Mouse (Mus musculus) ovary, postnatal 10 days (tissue): ENCODE data around the gene Ttll3.

Source experiments
- DNase-seq: peaks from one replicate; pipeline ENCODE4 v3.0.0; 2022; ENCODE audit warnings: low spot score

The Ttll3 gene

DNA sequence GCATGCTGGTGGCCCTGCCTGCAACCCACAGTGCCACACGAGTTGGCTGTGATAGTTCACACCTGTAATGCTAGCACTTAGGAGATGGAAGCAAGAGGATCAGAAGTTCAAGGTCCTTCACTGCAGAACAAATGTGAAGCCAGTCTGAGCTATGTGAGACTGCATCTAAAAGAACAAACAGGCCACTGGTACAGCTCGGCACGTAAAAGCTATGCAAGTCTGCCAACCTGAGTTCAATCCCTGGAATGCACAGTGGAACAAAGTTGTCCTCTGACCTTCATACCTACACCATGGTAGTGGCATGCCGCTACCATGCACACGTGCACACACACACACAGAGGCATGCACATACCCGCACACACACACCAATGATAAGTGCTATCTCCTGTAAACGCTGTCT lies 35.1 kb downstream of the Ttll3 start:
- no peak for DNase-seq

DNA sequence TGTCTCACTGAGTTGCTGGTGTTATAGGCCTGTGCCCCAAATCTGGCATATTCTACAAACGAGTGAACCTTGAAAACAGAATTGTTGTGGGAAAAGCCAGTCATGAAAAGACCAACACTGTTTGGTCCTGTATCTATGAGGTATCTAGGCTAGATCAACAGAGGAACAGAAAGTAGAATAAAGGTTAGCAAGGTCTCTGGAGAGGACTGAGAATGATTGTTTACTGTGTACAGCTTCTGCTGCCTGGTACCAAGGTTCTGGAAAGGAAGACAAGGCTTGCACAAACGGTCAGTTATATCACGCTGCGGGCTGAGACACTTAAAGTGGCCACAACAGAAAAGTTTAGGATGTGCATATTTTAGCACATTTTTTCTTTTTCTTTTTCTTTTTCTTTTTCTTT lies 37.6 kb downstream of the Ttll3 start:
- DNase-seq: no peak

DNA sequence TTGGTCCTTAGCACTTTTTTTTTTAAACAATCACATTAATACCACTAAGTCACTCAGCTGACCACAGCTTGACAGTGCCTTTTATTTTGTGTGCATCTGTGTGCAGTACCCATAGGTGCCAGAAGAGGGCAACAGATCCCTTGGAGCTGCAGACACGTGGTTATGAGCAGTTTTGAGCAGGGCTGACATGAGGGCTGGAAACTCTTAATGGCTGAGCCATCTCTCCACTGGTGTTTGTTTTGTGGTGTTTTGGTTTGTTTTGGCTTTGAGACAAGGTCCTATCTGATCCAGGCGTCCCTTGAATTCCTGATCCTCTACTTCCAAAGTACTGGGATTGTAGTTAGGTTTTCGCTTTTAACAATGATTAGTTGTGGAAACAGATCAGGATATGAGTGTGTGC lies 38.3 kb downstream of the Ttll3 start:
- DNase-seq: no peak

DNA sequence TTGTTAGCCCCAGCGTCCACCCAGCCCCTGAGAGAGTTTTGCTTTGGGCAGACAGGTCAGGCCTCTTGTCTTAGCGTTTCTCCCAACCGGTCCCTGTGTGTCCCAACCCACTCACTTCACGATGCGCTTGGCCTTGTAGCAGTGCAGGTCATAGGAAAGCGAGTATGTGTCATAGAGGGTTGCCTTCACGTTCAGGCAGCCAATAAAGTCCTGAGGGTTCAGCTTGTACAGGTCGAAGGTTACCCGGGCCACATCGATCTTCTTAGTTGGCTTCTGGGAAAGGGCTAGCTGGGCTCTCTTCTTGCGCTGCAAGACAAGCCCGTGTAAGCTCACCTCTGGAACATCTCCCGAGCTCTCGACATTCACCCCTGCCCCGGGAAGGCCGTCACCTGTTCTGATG lies 38.9 kb downstream of the Ttll3 start:
- DNase-seq: no peak

DNA sequence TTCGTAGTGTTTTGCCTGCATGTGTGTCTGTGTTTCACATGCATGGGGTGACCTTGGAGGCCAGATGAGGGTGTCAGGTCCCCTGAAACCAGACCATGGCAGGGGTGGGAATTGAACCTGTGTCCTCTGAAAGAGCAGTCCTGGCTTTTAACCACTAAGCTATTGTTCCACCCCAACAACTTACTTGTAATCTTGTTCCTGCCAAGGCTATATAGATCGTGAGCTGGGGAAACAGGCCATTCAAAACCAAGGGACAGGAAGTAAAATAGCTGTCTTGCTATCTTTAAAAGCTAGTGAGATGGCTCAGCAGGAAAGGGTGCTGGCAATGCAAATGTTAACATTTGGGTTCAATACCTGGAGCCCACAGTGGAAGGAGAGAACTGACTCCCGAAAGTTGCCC lies 40.9 kb downstream of the Ttll3 start:
- no peak for DNase-seq

DNA sequence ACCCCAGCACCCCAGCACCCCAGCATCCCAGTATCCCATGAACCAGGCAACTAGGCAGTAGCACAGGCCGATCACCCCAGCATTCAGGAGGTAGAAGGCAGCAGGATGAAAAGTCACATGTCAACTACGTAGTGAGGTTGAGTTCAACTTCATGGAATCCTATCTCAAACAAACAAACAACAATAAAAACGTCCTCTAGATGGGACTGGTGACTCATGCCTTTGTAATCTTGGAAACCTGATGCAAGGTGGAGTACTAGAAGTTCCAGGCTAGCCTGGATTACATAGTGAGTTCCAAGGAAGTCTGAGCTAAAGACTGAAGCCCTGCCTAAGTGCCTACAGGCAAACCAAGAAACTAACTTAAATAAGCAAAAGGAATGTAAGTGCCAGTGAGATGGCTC lies 41.8 kb downstream of the Ttll3 start:
- DNase-seq: no peak

DNA sequence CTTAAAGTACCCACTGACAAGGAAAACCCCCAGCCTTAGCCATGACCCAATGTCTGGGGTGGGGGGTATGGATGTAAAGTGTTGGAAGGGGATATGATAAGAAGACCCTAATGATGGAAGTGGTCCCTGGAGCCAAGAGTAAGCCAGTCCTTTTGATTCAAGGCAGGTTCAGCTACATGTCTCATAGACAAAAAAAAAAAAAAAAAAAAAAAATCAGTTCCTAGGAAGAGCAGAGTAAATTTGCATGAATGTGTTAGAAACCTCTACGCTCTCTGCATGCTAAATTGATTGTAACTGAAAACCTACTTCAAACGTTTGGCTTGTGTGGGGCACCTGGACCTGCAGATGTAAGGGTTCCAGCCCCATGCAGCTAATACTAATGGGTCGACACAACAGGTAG lies 42.7 kb downstream of the Ttll3 start:
- no peak for DNase-seq

DNA sequence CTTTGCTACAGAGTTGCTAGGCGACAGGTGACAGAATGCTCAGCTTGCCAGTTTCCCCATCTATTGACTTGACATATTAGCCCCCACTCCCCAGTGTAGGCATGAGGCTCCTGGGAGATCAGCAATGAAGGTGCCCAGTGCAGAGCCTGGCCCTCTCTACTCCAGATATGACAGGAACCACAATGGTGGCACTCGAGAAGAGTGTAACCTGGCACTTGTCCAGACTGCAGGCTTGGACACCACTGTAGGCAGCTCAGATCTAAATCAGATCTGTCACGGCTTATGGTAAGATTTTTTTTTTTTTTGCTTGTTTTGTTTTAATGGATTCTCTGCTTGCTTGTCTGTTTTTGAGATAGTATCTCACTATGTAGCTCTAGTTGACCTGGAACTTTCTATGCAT lies 44.6 kb downstream of the Ttll3 start:
- no peak for DNase-seq

DNA sequence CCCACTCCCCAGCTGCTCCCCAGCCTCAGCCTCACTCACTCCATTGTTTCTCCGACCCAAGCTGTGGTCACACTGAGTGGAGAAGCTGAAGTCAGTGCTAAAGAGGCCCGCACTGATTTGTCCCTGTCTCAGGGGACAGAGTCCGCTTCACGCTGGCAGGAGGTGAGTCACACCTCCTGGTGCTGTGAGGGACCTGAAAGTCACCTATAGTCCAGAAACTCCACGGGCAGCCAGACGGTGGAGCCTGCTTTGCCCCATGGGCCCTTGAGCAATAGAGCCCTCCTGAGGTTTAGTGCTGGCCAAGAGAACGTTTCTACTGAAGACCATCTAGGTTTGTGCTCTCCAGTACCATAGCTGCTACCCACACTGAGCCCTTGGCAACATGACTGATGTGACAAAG lies 45.6 kb downstream of the Ttll3 start:
- no peak for DNase-seq

DNA sequence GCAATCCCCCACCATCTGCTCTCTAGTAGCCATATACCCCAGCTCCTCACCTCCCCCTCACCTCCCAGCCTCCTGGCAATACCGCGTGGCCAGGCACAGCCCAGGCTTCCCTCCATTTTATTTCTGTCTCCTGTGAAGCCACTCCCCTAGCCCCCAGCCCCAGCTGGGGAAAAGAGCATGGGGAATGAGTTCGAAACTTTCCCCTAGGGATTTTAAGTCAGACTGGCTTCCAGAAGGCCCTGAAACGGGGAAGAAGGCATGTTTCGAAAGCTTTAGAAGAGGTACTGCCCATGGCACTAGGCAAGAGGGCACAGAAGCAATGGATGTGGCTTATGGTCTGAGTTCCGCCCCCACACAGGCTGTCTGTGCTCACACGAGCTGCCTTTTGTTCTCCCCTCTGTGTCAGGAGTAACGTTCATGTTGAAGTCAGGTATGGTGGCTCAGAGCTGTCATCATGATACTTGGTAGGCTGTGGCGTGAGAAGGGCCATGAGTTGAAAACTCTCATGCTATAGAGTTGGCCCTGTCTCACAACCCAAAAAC lies 46.7 kb downstream of the Ttll3 start, which contains the start of gene Cidec:
Gene Cidec, minus strand, starts transcription at position 97 of the 542 bp plus-strand sequence.
- no peak for DNase-seq

DNA sequence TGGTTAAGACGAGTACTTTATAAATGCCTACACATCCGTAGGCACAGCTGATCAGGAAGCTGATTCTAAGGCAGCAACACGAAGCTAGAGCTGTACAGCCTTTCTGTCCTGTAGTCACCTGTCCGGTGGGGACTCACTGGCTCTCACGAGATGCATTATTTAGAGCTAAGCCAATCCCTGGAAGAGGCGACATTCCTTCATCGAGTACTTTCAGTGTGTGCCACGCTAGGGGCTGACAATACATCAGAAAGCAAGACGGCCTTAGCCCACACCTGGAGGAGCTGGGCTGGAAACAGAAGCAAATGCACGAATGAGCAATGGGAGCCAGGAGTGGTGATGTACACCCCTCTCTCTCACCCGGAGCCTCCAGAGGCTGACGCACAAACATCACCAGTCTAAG lies 48.1 kb downstream of the Ttll3 start:
- DNase-seq: no peak

DNA sequence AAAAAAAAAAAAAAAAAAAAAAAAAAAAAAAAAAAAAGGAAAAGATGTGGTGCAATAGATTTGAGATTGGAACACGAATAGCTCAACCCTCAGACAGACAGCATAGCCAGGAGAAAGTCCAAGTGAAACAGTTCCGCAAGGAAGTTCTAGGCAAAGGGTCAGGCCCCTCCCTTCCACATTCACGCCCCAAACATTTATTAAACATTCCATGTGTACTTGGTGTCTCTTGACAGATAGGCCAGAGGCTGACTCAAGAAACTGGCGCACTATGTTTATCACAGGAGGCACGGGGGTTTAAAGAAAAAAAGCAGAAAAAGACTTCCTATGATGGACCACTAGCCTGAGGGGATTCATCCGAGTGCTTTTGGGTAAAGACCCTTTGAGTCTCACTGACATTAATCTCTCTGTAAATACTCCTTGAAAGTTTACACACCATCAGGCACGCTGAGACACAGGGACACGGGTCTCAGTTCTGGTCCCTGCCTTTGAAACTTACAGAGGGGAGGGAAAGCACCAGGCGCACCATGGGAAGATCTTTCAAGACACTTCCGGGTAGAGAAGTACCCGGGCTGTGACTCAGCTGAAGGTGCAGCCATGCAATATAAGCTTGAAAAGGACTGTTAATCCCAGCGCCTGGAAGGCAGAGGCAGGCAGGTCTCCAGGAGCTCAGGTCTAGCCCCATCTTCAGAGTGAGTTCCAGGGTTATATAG lies 49.8 kb downstream of the Ttll3 start:
- DNase-seq: no peak

DNA sequence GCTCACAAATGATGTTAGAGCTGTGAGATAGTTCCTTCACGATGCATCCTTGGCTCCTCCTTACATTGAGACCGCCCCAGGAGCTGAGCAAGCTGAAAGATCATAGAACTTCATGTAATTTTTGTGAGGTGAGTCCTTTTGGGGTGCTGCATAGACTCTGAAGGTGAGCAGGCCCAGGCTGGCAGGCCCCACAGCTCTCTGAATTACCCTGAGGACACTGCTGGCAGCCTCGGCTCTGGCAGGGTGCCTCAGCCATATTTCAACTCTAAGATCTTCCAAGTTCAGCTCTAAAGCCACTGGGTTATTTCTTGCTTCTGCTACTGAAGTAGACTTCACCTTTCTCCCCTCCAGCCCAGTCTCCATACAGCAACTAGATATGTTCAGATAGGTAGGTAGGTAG lies 51.6 kb downstream of the Ttll3 start:
- DNase-seq: no peak

DNA sequence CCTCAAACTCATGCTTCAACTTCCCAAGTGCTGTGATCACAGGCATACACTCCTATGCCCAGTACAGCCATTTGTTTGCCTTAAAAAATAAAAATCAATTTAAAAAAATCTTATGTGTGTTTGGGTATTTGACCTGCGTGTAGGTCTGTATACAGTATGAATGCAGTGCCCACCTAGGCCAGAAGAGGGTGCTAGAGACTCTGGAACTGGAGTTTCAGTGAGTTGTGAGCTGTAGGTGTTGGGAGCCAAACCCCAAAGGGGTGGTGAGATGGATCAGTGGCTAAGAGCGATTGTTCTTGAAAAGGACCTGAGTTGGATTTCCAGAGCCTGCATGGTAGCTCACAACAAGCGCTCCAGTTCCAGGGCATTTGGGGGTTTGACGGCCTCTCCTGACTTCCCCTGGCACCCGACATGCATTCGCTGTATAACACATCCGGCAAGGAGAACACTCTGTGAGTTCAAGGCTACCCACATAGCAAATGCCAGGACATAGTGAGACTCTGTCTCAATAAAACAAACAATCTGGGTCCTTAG lies 52.2 kb downstream of the Ttll3 start:
- no peak for DNase-seq

DNA sequence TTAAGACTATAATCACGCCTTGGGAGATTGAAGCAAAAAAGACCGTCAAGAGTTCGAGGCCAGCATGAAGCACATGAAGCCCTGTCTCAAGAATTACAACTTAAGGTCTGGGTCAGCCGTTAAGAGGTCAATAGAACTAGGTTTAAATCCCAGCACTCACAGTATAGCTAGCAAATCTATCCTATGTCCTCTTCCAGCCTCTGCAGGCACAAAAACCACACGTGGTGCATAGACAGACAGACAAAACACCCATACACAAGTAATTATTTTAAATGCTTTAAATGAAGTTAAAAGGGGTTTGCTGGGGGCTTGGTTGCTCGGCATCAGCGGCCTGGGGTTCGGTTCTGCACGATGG lies 53.0 kb downstream of the Ttll3 start:
- no peak for DNase-seq

DNA sequence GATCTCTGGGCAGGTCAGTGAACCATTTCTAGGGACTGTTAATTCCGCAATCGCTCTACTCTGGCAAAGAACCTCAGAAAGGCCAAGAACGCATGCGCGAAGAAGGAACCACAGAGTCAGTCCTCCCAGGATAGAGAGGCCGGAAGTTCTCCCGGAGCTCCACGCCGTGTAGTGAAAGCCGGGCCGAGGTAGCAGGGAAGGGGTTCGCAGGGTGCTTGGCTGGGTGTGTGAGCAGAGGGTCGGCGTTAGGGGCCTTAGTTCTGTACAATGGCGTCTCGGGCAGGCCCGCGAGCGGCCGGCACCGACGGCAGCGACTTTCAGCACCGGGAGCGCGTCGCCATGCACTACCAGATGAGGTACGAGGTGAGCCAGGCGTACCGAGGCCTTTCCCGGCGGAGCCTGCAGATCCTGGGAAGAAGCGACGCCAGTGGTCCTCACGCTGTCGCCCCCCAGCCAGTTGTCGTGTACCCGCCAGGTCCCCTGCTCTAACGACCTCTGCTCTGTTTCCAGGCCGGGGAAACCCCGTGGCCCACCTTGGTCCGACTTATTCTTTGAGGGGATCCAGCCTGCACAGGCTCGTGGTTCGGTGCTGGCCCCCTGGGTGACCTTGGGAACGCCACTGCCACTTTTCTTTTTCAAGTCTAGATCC lies 53.5 kb downstream of the Ttll3 start, which contains the start of gene Jagn1:
Gene Jagn1, plus strand, starts transcription at position 128 of the 649 bp plus-strand sequence.
- peak; percentile 97 for DNase-seq

DNA sequence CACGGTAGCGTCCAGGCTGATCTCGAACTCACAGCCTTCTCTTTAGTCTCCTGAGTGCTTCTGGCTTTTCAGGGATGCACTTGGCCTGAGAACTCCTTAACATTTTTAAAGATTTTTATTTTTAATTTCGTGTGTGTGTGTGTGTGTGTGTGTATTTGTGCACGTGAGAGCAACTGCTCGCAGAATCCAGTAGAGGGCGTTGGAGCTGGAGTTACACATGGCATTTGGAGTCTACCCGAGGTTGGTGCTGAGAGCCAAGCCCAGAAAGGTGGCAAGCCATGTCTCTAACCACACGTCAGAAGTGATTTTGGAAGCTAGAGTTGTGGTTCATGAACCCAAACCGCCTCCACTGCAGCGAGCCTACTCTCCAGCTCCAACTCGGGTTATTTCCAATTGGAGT lies 54.0 kb downstream of the Ttll3 start:
- DNase-seq: no peak

DNA sequence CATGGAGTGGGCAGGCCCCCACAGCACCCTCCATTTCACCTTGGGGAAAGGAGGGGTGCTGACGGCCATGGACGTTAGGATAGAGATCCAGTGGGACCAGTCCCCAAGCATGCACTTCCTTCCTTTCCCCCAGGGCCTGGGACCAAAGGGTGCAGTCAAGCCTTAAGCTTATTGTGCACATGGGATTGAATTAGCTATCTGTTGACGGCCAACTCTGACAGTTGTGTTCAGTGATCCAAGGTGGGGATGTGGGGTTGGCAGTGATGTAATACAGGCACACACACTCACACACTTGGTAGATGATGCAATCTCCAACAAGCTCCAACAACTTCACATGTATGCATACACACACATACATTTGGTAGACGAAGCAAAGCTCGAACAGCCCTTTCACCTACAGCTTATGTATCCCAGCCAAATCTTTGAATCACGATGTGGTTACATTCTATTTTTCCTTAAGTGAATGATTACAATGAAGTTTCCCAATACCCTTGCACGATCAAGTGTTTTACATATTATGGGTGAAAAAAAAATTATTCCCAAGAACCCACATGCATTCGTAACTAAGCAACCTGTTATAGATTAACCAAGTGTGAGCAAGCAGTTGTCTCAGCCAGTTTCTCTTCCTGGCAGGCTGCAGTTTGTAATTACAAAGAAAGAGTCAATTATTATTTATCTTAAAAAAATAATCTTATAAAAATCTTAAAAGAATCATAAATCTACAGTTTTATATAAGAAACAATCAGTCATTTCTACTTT lies 55.3 kb downstream of the Ttll3 start:
- no peak for DNase-seq

DNA sequence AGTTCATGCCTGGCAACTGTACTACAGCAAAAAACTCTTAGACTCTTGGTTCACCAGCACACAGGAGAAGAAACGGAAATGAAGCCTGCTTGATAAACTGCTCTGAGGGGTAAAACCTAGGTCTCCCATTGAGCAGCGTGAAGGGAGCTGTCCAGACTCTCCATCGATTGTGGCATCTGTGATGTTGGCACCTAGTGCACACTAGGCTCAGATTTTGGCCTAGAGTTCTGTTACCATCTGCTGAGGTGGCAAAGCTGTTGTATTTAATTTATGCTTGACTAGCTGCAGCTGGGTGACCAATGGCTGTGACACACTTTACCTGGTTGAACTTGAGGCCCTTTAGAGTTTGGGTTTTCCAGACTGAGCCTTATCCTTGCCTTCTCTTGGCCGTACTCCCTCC lies 58.6 kb downstream of the Ttll3 start:
- DNase-seq: no peak

DNA sequence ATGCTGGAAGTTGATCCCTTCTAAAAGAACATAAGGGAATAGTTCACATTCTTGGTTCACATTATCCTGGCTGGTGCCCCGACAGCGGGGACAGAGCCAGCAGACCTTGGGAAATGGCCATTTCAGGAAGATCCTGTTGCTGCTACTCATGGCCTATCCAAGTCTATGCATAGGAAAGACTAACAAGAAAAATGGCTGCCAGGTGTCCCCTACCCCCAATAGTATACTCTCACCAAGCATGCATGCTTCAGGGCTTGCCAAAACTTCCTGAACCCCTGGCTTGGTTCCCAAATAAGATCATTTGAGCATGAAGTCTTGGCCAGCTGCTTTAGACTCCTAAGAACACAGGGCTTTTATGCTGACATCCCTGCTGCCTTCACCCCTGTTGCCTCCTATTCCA lies 62.8 kb downstream of the Ttll3 start:
- no peak for DNase-seq

DNA sequence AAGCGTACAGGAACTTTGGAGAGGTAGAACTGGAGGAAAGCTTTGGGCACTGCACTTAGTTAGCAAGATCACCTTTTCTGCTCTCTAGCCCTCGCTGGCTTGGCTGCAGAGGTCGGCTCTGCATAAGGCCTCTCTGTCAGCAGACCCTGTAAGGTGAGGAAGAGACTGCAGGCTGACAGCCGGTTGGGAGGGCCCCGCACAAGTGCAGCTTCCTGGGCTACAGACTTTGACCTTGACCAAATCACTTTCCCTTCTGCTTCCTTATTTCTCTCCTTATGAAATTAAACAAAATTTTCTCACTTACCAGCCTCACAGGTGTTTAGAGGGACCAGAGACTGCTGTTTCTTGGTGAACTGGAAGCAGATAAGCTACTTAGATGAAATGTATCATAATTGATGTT lies 65.9 kb downstream of the Ttll3 start:
- no peak for DNase-seq

DNA sequence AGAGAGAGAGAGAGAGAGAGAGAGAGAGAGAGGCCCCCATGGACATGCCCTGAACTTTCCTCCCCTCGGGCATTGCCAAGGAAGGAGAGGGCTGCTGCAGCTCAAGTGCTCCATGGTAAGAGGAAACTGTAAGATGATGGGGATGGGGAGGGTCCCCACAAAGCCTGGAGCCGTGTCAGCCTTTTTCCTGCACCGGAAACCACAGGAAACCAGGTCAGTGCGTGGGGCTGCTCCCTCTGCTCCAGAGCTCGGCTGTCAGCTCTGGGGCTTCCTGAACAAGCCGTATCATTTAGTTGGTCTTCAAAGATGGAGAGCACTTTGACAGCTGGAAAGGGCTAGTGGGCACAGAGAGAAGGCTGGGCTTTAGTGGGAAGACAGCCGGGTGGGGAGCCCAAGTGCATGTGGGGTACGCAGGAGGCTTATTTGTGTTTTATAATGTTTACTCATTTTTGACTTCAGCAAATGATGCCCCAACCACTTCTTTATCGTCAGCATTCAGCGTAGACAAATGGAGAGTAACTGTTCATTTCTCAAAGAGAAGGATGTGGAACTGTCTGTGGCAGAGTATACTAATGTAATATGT lies 69.0 kb downstream of the Ttll3 start, which contains the start of gene Il17re:
Gene Il17re, plus strand, starts transcription at position 533 of the 583 bp plus-strand sequence.
- no peak for DNase-seq
